Mouse (Mus musculus) limb, embryonic 15.5 days (tissue): ENCODE results near the gene Pum1. TPM values are rescaled to one million over a fixed set of nuclear protein-coding genes. Genes with fewer than 3 reads are reported as not detected.
"Not testable (repeated sequence)": the region's sequence is repeated elsewhere in the genome, so short reads cannot be mapped to it uniquely, and the experiment has no call there.

ENCODE experiments used
- ATAC-seq: fragments of 200-750 bp; cut with Nextera tagmentation; 2 replicates; pipeline ENCODE4 v1.8.0; 2017; ENCODE audit warnings: low read depth, moderate TSS enrichment; ENCODE audit not compliant: insufficient number of reproducible peaks, low FRiP score, low TSS enrichment
- H3K27ac ChIP-seq: fragments of 300-500 bp; sonication (generic); 2 replicates; pipeline ENCODE4 v1.5.1; 2015; ENCODE audit warnings: moderate library complexity, mild to moderate bottlenecking, inconsistent platforms
- H3K27me3 ChIP-seq: fragments of 300-500 bp; sonication (generic); 2 replicates; pipeline ENCODE4 v1.6.1; 2015; ENCODE audit warnings: inconsistent platforms
- H3K36me3 ChIP-seq: fragments of 300-500 bp; sonication (generic); 2 replicates; pipeline ENCODE4 v1.6.1; 2015; ENCODE audit warnings: inconsistent platforms
- H3K4me1 ChIP-seq: fragments of 300-500 bp; sonication (generic); 2 replicates; pipeline ENCODE4 v1.6.1; 2015; ENCODE audit warnings: inconsistent platforms
- H3K4me2 ChIP-seq: fragments of 300-500 bp; sonication (generic); 2 replicates; pipeline ENCODE4 v1.6.1; 2015; ENCODE audit warnings: mild to moderate bottlenecking, inconsistent platforms
- H3K4me3 ChIP-seq: fragments of 300-500 bp; sonication (generic); 2 replicates; pipeline ENCODE4 v1.5.1; 2015; ENCODE audit warnings: mild to moderate bottlenecking, inconsistent platforms
- H3K9ac ChIP-seq: fragments of 300-500 bp; sonication (generic); 2 replicates; pipeline ENCODE4 v1.6.1; 2015; ENCODE audit warnings: inconsistent platforms
- H3K9me3 ChIP-seq: fragments of 300-500 bp; sonication (generic); 2 replicates; pipeline ENCODE4 v1.6.1; 2016; ENCODE audit warnings: inconsistent platforms
- WGBS: fragments of 180-500 bp; shearing (Covaris S2); methylation state at CpG from one replicate; pipeline ENCODE4 v1.1.7; 2015; 5-methylcytosine and 5-hydroxymethylcytosine counted together
- polyA plus RNA-seq: library from polyadenylated mRNA; unstranded; fragments of >200 nt; fragmentation: Nextera tagmentation; extraction: Ambion mirVana; gene quantifications from 2 replicates; pipeline ENCODE4 v1.2.1, GENCODE M21; 2015

The Pum1 gene
- polyA plus RNA-seq, 1 experiment from 2014 or later, result 79.4 TPM

- Histone ChIP-seq H3K27me3 (no peaks in the 10 kb centered on the region), H3K4me3 (no peak overlapping the region), H3K4me2 (no peak overlapping the region), H3K4me1 (peaks cover 24% of the 10 kb centered on the region), H3K27ac (no peak overlapping the region), H3K9ac (no peak overlapping the region), H3K9me3 (no peaks in the 10 kb centered on the region), H3K36me3 (peaks cover 57% of the 10 kb centered on the region)
- ATAC-seq, result no peak
- 91% methylated on average over 4 of the region's 4 CpGs for WGBS
Observed at GRCm38 (mm10) chr4:130671079-130671845, 8.1 kb downstream of the Pum1 start.

- Histone ChIP-seq H3K27ac (no peak overlapping the region), H3K4me3 (no peak overlapping the region), H3K4me2 (no peak overlapping the region), H3K4me1 (peaks cover 21% of the 10 kb centered on the region), H3K36me3 (peaks cover 64% of the 10 kb centered on the region), H3K9ac (no peak overlapping the region), H3K27me3 (no peaks in the 10 kb centered on the region), H3K9me3 (no peaks in the 10 kb centered on the region)
- ATAC-seq, result no peak
Observed at GRCm38 (mm10) chr4:130672161-130672560, 9.0 kb downstream of the Pum1 start.

- no peaks in the 10 kb centered on the region for H3K9me3 ChIP-seq
- no peaks in the 10 kb centered on the region for H3K4me1 ChIP-seq
- 90% methylated on average over 2 of the region's 2 CpGs for WGBS
- no peak overlapping the region for H3K4me3 ChIP-seq
- H3K4me2 ChIP-seq, result no peak overlapping the region
- peaks cover 64% of the 10 kb centered on the region for H3K36me3 ChIP-seq
- ATAC-seq, result no peak
- H3K27me3 ChIP-seq, result no peaks in the 10 kb centered on the region
- no peak overlapping the region for H3K9ac ChIP-seq
- H3K27ac ChIP-seq, result no peak overlapping the region
Observed at GRCm38 (mm10) chr4:130676746-130677145, 13.6 kb downstream of the Pum1 start.

- H3K36me3 ChIP-seq, result peaks cover 59% of the 10 kb centered on the region
- no peak overlapping the region for H3K4me3 ChIP-seq
- no peak overlapping the region for H3K27ac ChIP-seq
- H3K9ac ChIP-seq, result no peak overlapping the region
- H3K9me3 ChIP-seq, result no peaks in the 10 kb centered on the region
- no peak for ATAC-seq
- no peaks in the 10 kb centered on the region for H3K27me3 ChIP-seq
- 96% methylated on average over 3 of the region's 3 CpGs for WGBS
- H3K4me1 ChIP-seq, result no peaks in the 10 kb centered on the region
- H3K4me2 ChIP-seq, result no peak overlapping the region
Observed at GRCm38 (mm10) chr4:130678149-130678548, 15.0 kb downstream of the Pum1 start.

- no peak overlapping the region for H3K4me3 ChIP-seq
- peaks cover 44% of the 10 kb centered on the region for H3K36me3 ChIP-seq
- no peak for ATAC-seq
- H3K9me3 ChIP-seq, result no peaks in the 10 kb centered on the region
- 96% methylated on average over 6 of the region's 6 CpGs for WGBS
- H3K27ac ChIP-seq, result no peak overlapping the region
- no peak overlapping the region for H3K9ac ChIP-seq
- H3K4me2 ChIP-seq, result no peak overlapping the region
- no peaks in the 10 kb centered on the region for H3K4me1 ChIP-seq
- H3K27me3 ChIP-seq, result no peaks in the 10 kb centered on the region
Observed at GRCm38 (mm10) chr4:130680676-130681075, 17.6 kb downstream of the Pum1 start.

GRCm38 (mm10) chr4:130683051-130683450, 19.9 kb downstream of the Pum1 start:
- not testable (repeated sequence) for H3K27me3 ChIP-seq, H3K4me2 ChIP-seq, H3K4me3 ChIP-seq, H3K9ac ChIP-seq, ATAC-seq, H3K27ac ChIP-seq, H3K4me1 ChIP-seq, H3K9me3 ChIP-seq
- peaks cover 38% of the 10 kb centered on the region for H3K36me3 ChIP-seq
- WGBS, result 82% methylated on average over 5 of the region's 5 CpGs

- ATAC-seq, result no peak
Observed at GRCm38 (mm10) chr4:130693936-130694335, 30.8 kb downstream of the Pum1 start.

GRCm38 (mm10) chr4:130694982-130695381, 31.9 kb downstream of the Pum1 start:
- ATAC-seq, result no peak
- peaks cover 14% of the 10 kb centered on the region for H3K36me3 ChIP-seq
- WGBS, result 95% methylated on average over 3 of the region's 3 CpGs
- no peak overlapping the region for H3K4me2 ChIP-seq
- no peaks in the 10 kb centered on the region for H3K27me3 ChIP-seq
- no peaks in the 10 kb centered on the region for H3K9me3 ChIP-seq
- no peak overlapping the region for H3K27ac ChIP-seq
- H3K9ac ChIP-seq, result no peak overlapping the region
- no peak overlapping the region for H3K4me3 ChIP-seq
- 0 out of 2 replicates have a peak, but pooled peaks cover 3% of the 10 kb centered on the region for H3K4me1 ChIP-seq

More at GRCm38 (mm10) chr4:130693936-130694335, 30.8 kb downstream of the Pum1 start:
- Histone ChIP-seq H3K27ac (no peak overlapping the region), H3K9me3 (no peaks in the 10 kb centered on the region), H3K4me3 (no peak overlapping the region), H3K4me1 (no peaks in the 10 kb centered on the region), H3K9ac (no peak overlapping the region), H3K36me3 (peaks cover 19% of the 10 kb centered on the region), H3K4me2 (no peak overlapping the region), H3K27me3 (no peaks in the 10 kb centered on the region)
- WGBS, result 82% methylated on average over 3 of the region's 3 CpGs

GRCm38 (mm10) chr4:130701061-130701460, 37.9 kb downstream of the Pum1 start:
- peaks cover 35% of the 10 kb centered on the region for H3K36me3 ChIP-seq

GRCm38 (mm10) chr4:130702835-130703535, 39.9 kb downstream of the Pum1 start:
- Histone ChIP-seq H3K36me3 (peaks cover 38% of the 10 kb centered on the region), H3K4me2 (no peak overlapping the region), H3K4me1 (0 out of 2 replicates have a peak, but pooled peaks cover 6% of the 10 kb centered on the region), H3K4me3 (no peak overlapping the region), H3K9ac (no peak overlapping the region), H3K27ac (no peak overlapping the region), H3K9me3 (no peaks in the 10 kb centered on the region), H3K27me3 (no peaks in the 10 kb centered on the region)
- 89% methylated on average over 3 of the region's 3 CpGs for WGBS
- no peak for ATAC-seq

More at GRCm38 (mm10) chr4:130701061-130701460, 37.9 kb downstream of the Pum1 start:
- no peaks in the 10 kb centered on the region for H3K27me3 ChIP-seq
- H3K4me2 ChIP-seq, result no peak overlapping the region
- no peak overlapping the region for H3K4me3 ChIP-seq
- 87% methylated on average over 2 of the region's 2 CpGs for WGBS
- no peak for ATAC-seq
- H3K9me3 ChIP-seq, result no peaks in the 10 kb centered on the region
- no peak overlapping the region for H3K27ac ChIP-seq
- H3K4me1 ChIP-seq, result 0 out of 2 replicates have a peak, but pooled peaks cover 4% of the 10 kb centered on the region
- no peak overlapping the region for H3K9ac ChIP-seq

GRCm38 (mm10) chr4:130703601-130704000, 40.5 kb downstream of the Pum1 start:
- H3K36me3 ChIP-seq, result peaks cover 41% of the 10 kb centered on the region
- H3K27ac ChIP-seq, result no peak overlapping the region
- no peak for ATAC-seq
- no peaks in the 10 kb centered on the region for H3K9me3 ChIP-seq
- no peak overlapping the region for H3K4me2 ChIP-seq
- no peak overlapping the region for H3K4me3 ChIP-seq
- WGBS, result 99% methylated on average over 3 of the region's 3 CpGs
- no peak overlapping the region for H3K9ac ChIP-seq
- no peaks in the 10 kb centered on the region for H3K27me3 ChIP-seq
- 0 out of 2 replicates have a peak, but pooled peaks cover 8% of the 10 kb centered on the region for H3K4me1 ChIP-seq

GRCm38 (mm10) chr4:130704615-130705014, 41.5 kb downstream of the Pum1 start:
- no peak for ATAC-seq
- H3K9ac ChIP-seq, result no peak overlapping the region
- H3K27ac ChIP-seq, result no peak overlapping the region
- peaks cover 47% of the 10 kb centered on the region for H3K36me3 ChIP-seq
- no peaks in the 10 kb centered on the region for H3K27me3 ChIP-seq
- H3K4me2 ChIP-seq, result no peak overlapping the region
- 98% methylated on average over 4 of the region's 4 CpGs for WGBS
- H3K9me3 ChIP-seq, result no peaks in the 10 kb centered on the region
- 0 out of 2 replicates have a peak, but pooled peaks cover 9% of the 10 kb centered on the region for H3K4me1 ChIP-seq
- H3K4me3 ChIP-seq, result no peak overlapping the region
